Mouse (Mus musculus): ENCODE results near the gene Kif5a. TPM values are rescaled to one million over a fixed set of nuclear protein-coding genes. Genes with fewer than 3 reads are reported as not detected.

Gene Kif5a
- polyA plus RNA-seq, 1 experiment from 2014 or later, result 2.3 TPM

GRCm38 (mm10) chr10:127289573-127290191 lies 26.5 kb upstream of the Kif5a start:
- WGBS, result 1% methylated on average over 15 of the region's 15 CpGs
- H3K27me3 ChIP-seq (ENCODE audit: control insufficient read depth, insufficient read depth, low read length), result no peaks in the 10 kb centered on the region
- peak; percentile 19 for ATAC-seq (ENCODE audit: low FRiP score, low TSS enrichment)
- H3K4me3 ChIP-seq (ENCODE audit: low read depth, low read length), result peak overlapping the region; percentile 67
- H3K27ac ChIP-seq (replicated peaks), result peak overlapping the region; percentile 99
- peaks cover 11% of the 10 kb centered on the region for H3K4me1 ChIP-seq (replicated peaks; ENCODE audit: control insufficient read depth, insufficient read depth)
- peak overlapping the region; percentile 79 for H3K4me2 ChIP-seq (replicated peaks; ENCODE audit: low read depth)
- H3K36me3 ChIP-seq (ENCODE audit: control insufficient read depth, insufficient read depth, low read length), result peaks cover 27% of the 10 kb centered on the region
- no peak for TF ChIP-seq CTCF (IDR thresholded peaks at IDR 0.05; ENCODE audit: low read depth)
- no peak for TF ChIP-seq EP300 (optimal IDR thresholded peaks at IDR 0.05)
- H3K9ac ChIP-seq (ENCODE audit: low read length), result peak overlapping the region; percentile 79
- DNase-seq (ENCODE audit: low spot score), result peak; percentile 62
- no peaks in the 10 kb centered on the region for H3K9me3 ChIP-seq (ENCODE audit: control insufficient read depth, low read length)

GRCm38 (mm10) chr10:127288800-127289572 lies 25.8 kb upstream of the Kif5a start, which contains the start of gene Mbd6:
Mbd6 (minus strand) TSS chr10:127289018.
- H3K4me1 ChIP-seq (replicated peaks; ENCODE audit: control insufficient read depth, insufficient read depth), result peaks cover 11% of the 10 kb centered on the region
- peak within 1 kb of the TSS; percentile 79 for H3K4me2 ChIP-seq (replicated peaks; ENCODE audit: low read depth)
- DNase-seq (ENCODE audit: low spot score), result peak; percentile 96
- H3K9ac ChIP-seq (ENCODE audit: low read length), result peak within 1 kb of the TSS; percentile 79
- no peaks in the 10 kb centered on the region for H3K9me3 ChIP-seq (ENCODE audit: control insufficient read depth, low read length)
- peak; percentile 46 for ATAC-seq (ENCODE audit: low FRiP score, low TSS enrichment)
- no peaks in the 10 kb centered on the region for H3K27me3 ChIP-seq (ENCODE audit: control insufficient read depth, insufficient read depth, low read length)
- under 1% methylated on average over 25 of the region's 65 CpGs for WGBS
- no peak for TF ChIP-seq CTCF (IDR thresholded peaks at IDR 0.05; ENCODE audit: low read depth)
- peak; percentile 22 for TF ChIP-seq EP300 (optimal IDR thresholded peaks at IDR 0.05)
- peak within 1 kb of the TSS; percentile 99 for H3K27ac ChIP-seq (replicated peaks)
- H3K36me3 ChIP-seq (ENCODE audit: control insufficient read depth, insufficient read depth, low read length), result peaks cover 27% of the 10 kb centered on the region
- peak within 1 kb of the TSS; percentile 67 for H3K4me3 ChIP-seq (ENCODE audit: low read depth, low read length)

DNA sequence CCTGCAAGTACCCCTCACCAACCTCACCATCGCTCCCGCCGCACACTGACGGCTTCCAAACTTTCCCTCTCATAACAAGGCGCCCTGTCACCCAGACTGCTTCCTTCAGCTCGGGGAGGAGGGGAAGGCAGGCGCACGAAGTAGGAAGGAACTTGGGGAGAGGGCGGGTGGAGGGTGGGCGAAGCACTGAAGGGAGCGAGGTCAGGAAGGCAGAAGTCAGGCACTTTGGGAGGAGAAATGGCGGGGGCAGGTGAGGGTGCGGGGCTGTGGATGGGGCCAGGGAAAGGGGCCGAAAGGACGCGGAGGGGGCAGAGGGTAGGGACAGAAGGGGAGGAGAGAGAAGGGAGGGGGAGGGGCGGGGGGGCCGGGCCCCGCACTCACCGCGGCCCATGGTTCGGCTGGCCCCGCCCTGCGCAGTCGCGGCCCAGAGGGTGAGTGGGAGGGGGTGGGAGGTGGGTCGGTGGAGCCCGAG lies 25.2 kb upstream of the Kif5a start:
- DNase-seq (ENCODE audit: low spot score), result no peak
- Histone ChIP-seq H3K4me1 (replicated peaks; ENCODE audit: control insufficient read depth, insufficient read depth) (peaks cover 11% of the 10 kb centered on the region), H3K36me3 (ENCODE audit: control insufficient read depth, insufficient read depth, low read length) (peaks cover 30% of the 10 kb centered on the region), H3K4me2 (replicated peaks; ENCODE audit: low read depth) (peak overlapping the region; percentile 79), H3K9ac (ENCODE audit: low read length) (peak overlapping the region; percentile 79), H3K27ac (replicated peaks) (peak overlapping the region; percentile 99), H3K27me3 (ENCODE audit: control insufficient read depth, insufficient read depth, low read length) (no peaks in the 10 kb centered on the region), H3K9me3 (ENCODE audit: control insufficient read depth, low read length) (no peaks in the 10 kb centered on the region), H3K4me3 (ENCODE audit: low read depth, low read length) (peak overlapping the region; percentile 67)
- ATAC-seq (ENCODE audit: low FRiP score, low TSS enrichment), result peak; percentile 8
- WGBS, result under 1% methylated on average over 16 of the region's 28 CpGs
- no peak for TF ChIP-seq EP300 (optimal IDR thresholded peaks at IDR 0.05)

- no peak for DNase-seq (ENCODE audit: low spot score)
- peaks cover 11% of the 10 kb centered on the region for H3K4me1 ChIP-seq (replicated peaks; ENCODE audit: control insufficient read depth, insufficient read depth)
Observed at GRCm38 (mm10) chr10:127287936-127288293, 24.8 kb upstream of the Kif5a start.

DNA sequence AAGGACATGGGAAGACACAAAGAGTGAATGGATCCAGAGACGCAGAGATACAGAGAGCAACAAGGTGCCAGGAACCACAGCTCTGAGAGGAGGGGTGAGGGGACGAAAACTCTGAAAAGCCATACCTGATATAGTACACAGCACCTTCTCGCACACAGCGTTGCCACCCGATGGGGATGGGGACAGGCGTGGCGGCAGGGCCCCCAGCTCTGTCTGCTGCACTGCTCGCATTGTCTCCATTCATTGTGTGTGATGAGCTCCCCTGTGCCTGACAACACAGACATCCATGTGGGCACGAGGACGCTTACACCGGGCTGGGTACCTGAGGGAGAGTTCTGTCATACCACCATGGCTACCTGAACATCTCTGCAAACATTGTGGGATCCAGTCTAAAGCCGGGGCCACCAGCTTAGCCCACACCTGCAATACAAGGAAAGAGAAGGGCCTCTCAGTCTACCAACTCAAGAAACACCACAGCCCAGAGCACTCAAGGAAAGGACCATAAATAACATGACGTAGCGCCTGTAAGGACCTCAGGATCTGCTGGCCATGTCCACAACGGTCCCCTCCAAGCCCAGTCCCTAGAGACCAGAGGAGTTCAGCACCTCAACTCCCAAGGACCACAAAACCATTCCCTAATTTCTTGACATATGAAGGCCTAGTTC lies 24.3 kb upstream of the Kif5a start:
- H3K27me3 ChIP-seq (ENCODE audit: control insufficient read depth, insufficient read depth, low read length), result no peaks in the 10 kb centered on the region
- DNase-seq (ENCODE audit: low spot score), result no peak
- H3K4me2 ChIP-seq (replicated peaks; ENCODE audit: low read depth), result peak overlapping the region; percentile 79
- no peak for TF ChIP-seq CTCF (IDR thresholded peaks at IDR 0.05; ENCODE audit: low read depth)
- no peak for TF ChIP-seq EP300 (optimal IDR thresholded peaks at IDR 0.05)
- H3K27ac ChIP-seq (replicated peaks), result peak overlapping the region; percentile 99
- peaks cover 10% of the 10 kb centered on the region for H3K4me1 ChIP-seq (replicated peaks; ENCODE audit: control insufficient read depth, insufficient read depth)
- H3K36me3 ChIP-seq (ENCODE audit: control insufficient read depth, insufficient read depth, low read length), result peaks cover 35% of the 10 kb centered on the region
- ATAC-seq (ENCODE audit: low FRiP score, low TSS enrichment), result no peak
- peak overlapping the region; percentile 67 for H3K4me3 ChIP-seq (ENCODE audit: low read depth, low read length)
- H3K9me3 ChIP-seq (ENCODE audit: control insufficient read depth, low read length), result no peaks in the 10 kb centered on the region
- H3K9ac ChIP-seq (ENCODE audit: low read length), result peak overlapping the region; percentile 79
- 51% methylated on average over 15 of the region's 15 CpGs for WGBS

More at GRCm38 (mm10) chr10:127287936-127288293, 24.8 kb upstream of the Kif5a start:
- no peak for ATAC-seq (ENCODE audit: low FRiP score, low TSS enrichment)
- Histone ChIP-seq H3K4me3 (ENCODE audit: low read depth, low read length) (peak overlapping the region; percentile 67), H3K27ac (replicated peaks) (peak overlapping the region; percentile 99), H3K4me2 (replicated peaks; ENCODE audit: low read depth) (peak overlapping the region; percentile 79), H3K9me3 (ENCODE audit: control insufficient read depth, low read length) (no peaks in the 10 kb centered on the region), H3K36me3 (ENCODE audit: control insufficient read depth, insufficient read depth, low read length) (peaks cover 31% of the 10 kb centered on the region), H3K9ac (ENCODE audit: low read length) (peak overlapping the region; percentile 79), H3K27me3 (ENCODE audit: control insufficient read depth, insufficient read depth, low read length) (no peaks in the 10 kb centered on the region)
- TF ChIP-seq CTCF (IDR thresholded peaks at IDR 0.05; ENCODE audit: low read depth), result no peak
- TF ChIP-seq EP300 (optimal IDR thresholded peaks at IDR 0.05), result no peak
- 2% methylated on average over 3 of the region's 3 CpGs for WGBS
